Mouse (Mus musculus): Measurements from ENCODE around the gene Foxk1. TPM values are rescaled to one million over a fixed set of nuclear protein-coding genes. Genes with fewer than 3 reads are reported as not detected.
A peak's percentile ranks its signal among the peaks of the same experiment; 100 is the strongest.

Foxk1 gene
- total RNA-seq, 2 experiments from 2014 or later = 16.8 to 19.0 TPM

GRCm38 (mm10) chr5:142505695-142506423 is 104.6 kb downstream of the Foxk1 start:
- DNase-seq = peak in 1 of 2 experiments; percentile 39
- intact Hi-C loops (cut with DNase I) = no loop called here

GRCm38 (mm10) chr5:142509141-142510060 is 108.1 kb downstream of the Foxk1 start:
- peak; percentile 28 to 39 for DNase-seq
- intact Hi-C loops (cut with DNase I) = no loop called here

- intact Hi-C loops (cut with DNase I) = no loop called here
- DNase-seq = peak; percentile 23 to 36
Observed at GRCm38 (mm10) chr5:142510061-142510414, 108.7 kb downstream of the Foxk1 start.

Other genes starting within 250 kb of the Foxk1 start
- gene Ap5z1, start 62.4 kb downstream of the Foxk1 start, total RNA-seq (2021) = 1 to 10 TPM; 6.4 to 8.1 TPM
- under 1 TPM; 0.12 to 0.17 TPM for gene Papolb, start 128.6 kb downstream of the Foxk1 start, total RNA-seq (2021)
- gene Radil, start 149.6 kb downstream of the Foxk1 start, total RNA-seq (2021) = 1 to 10 TPM; 2.8 to 3.4 TPM
- gene Mmd2, start 207.3 kb downstream of the Foxk1 start, total RNA-seq (2021) = 1 to 10 TPM in 1 of 2 experiments, under 1 TPM in 1; 0.82 to 3.3 TPM
- 10 to 100 TPM; 39.0 to 39.3 TPM for gene Wipi2, start 226.2 kb downstream of the Foxk1 start, total RNA-seq (2021)